Mouse (Mus musculus) ES-Bruce4 (cell line): ENCODE results near the gene Acot11.

ENCODE experiments used
- CTCF ChIP-seq: IDR thresholded peaks from one replicate; pipeline ENCODE4 v1.8.1; 2011; ENCODE audit warnings: low read depth, low read length
- POLR2A ChIP-seq: IDR thresholded peaks from one replicate; pipeline ENCODE4 v1.8.1; 2011; ENCODE audit warnings: low read length; ENCODE audit not compliant: insufficient read depth

- TF ChIP-seq POLR2A (no peak), CTCF (no peak)
These were observed 57.7 kb downstream of the Acot11 start for GRCm38 (mm10) chr4:106747001-106747580.
